Mouse (Mus musculus): ENCODE measurements at regions not wholly inside any gene's neighbourhood (a gene's known extent, or its start where the extent isn't known, plus 50 kb on each side); places are given as distances from the start of the nearest gene placed in this dataset.
A peak's percentile ranks its signal among the peaks of the same experiment; 100 is the strongest.

- Histone ChIP-seq H3K9me3 (no peaks in the 10 kb centered on the region), H3K4me2 (no peak overlapping the region), H3K27ac (no peak overlapping the region), H3K27me3 (no peaks in the 10 kb centered on the region), H3K36me3 (replicated peaks) (no peaks in the 10 kb centered on the region), H3K4me3 (replicated peaks) (no peak overlapping the region), H3K9ac (no peak overlapping the region), H3K4me1 (no peaks in the 10 kb centered on the region)
- 59% methylated on average over 8 of the region's 8 CpGs for WGBS
- ATAC-seq (ENCODE audit: low FRiP score): no peak
These were observed 835.0 kb upstream of the Car8 start for GRCm38 (mm10) chr4:9073736-9074428.

- Histone ChIP-seq H3K4me3 (replicated peaks) (no peak overlapping the region), H3K9me3 (no peaks in the 10 kb centered on the region), H3K4me1 (no peaks in the 10 kb centered on the region), H3K36me3 (replicated peaks) (no peaks in the 10 kb centered on the region), H3K4me2 (no peak overlapping the region), H3K27ac (no peak overlapping the region), H3K27me3 (no peaks in the 10 kb centered on the region), H3K9ac (no peak overlapping the region)
- WGBS: 75% methylated on average over 5 of the region's 5 CpGs
- no peak for ATAC-seq (ENCODE audit: low FRiP score)
These were observed 833.5 kb upstream of the Car8 start for GRCm38 (mm10) chr4:9072321-9072720.

GRCm38 (mm10) chr4:9067874-9068273 is 829.0 kb upstream of the Car8 start:
- H3K36me3 ChIP-seq (replicated peaks): no peaks in the 10 kb centered on the region
- H3K4me2 ChIP-seq: no peak overlapping the region
- no peak overlapping the region for H3K9ac ChIP-seq
- H3K27me3 ChIP-seq: no peaks in the 10 kb centered on the region
- no peak overlapping the region for H3K4me3 ChIP-seq (replicated peaks)
- ATAC-seq (ENCODE audit: low FRiP score): no peak
- WGBS: 73% methylated on average over 2 of the region's 2 CpGs
- no peaks in the 10 kb centered on the region for H3K9me3 ChIP-seq
- no peak overlapping the region for H3K27ac ChIP-seq
- H3K4me1 ChIP-seq: peaks cover 8% of the 10 kb centered on the region

GRCm38 (mm10) chr4:9065981-9066815 is 827.4 kb upstream of the Car8 start:
- Histone ChIP-seq H3K4me2 (no peak overlapping the region), H3K36me3 (replicated peaks) (no peaks in the 10 kb centered on the region), H3K27me3 (no peaks in the 10 kb centered on the region), H3K4me3 (replicated peaks) (no peak overlapping the region), H3K27ac (no peak overlapping the region), H3K9ac (no peak overlapping the region), H3K4me1 (peaks cover 8% of the 10 kb centered on the region), H3K9me3 (no peaks in the 10 kb centered on the region)
- no peak for ATAC-seq (ENCODE audit: low FRiP score)
- WGBS: 61% methylated on average over 10 of the region's 10 CpGs

- H3K27ac ChIP-seq: no peak overlapping the region
- 77% methylated on average over 3 of the region's 3 CpGs for WGBS
- no peak for ATAC-seq (ENCODE audit: low FRiP score)
- H3K4me2 ChIP-seq: no peak overlapping the region
- no peak overlapping the region for H3K9ac ChIP-seq
- no peaks in the 10 kb centered on the region for H3K27me3 ChIP-seq
- H3K4me1 ChIP-seq: peaks cover 19% of the 10 kb centered on the region
- H3K9me3 ChIP-seq: no peaks in the 10 kb centered on the region
- no peak overlapping the region for H3K4me3 ChIP-seq (replicated peaks)
- H3K36me3 ChIP-seq (replicated peaks): no peaks in the 10 kb centered on the region
These were observed 823.1 kb upstream of the Car8 start for GRCm38 (mm10) chr4:9061941-9062340.

- H3K4me3 ChIP-seq (replicated peaks): no peak overlapping the region
- H3K4me2 ChIP-seq: no peak overlapping the region
- H3K27me3 ChIP-seq: no peaks in the 10 kb centered on the region
- no peaks in the 10 kb centered on the region for H3K36me3 ChIP-seq (replicated peaks)
- ATAC-seq (ENCODE audit: low FRiP score): peak; percentile 84
- no peaks in the 10 kb centered on the region for H3K9me3 ChIP-seq
- H3K4me1 ChIP-seq: peaks cover 16% of the 10 kb centered on the region
- H3K27ac ChIP-seq: peak overlapping the region; percentile 21; the same call in 1 of the 2 replicates
- WGBS: 16% methylated on average over 5 of the region's 5 CpGs
- H3K9ac ChIP-seq: no peak overlapping the region
These were observed 821.4 kb upstream of the Car8 start for GRCm38 (mm10) chr4:9060221-9060620.

GRCm38 (mm10) chr4:9057676-9058075 is 818.8 kb upstream of the Car8 start:
- no peak overlapping the region for H3K27ac ChIP-seq
- no peak overlapping the region for H3K4me3 ChIP-seq (replicated peaks)
- H3K9me3 ChIP-seq: no peaks in the 10 kb centered on the region
- H3K4me2 ChIP-seq: no peak overlapping the region
- ATAC-seq (ENCODE audit: low FRiP score): no peak
- no peak overlapping the region for H3K9ac ChIP-seq
- no peaks in the 10 kb centered on the region for H3K36me3 ChIP-seq (replicated peaks)
- 68% methylated on average over 4 of the region's 4 CpGs for WGBS
- peaks cover 18% of the 10 kb centered on the region for H3K4me1 ChIP-seq
- H3K27me3 ChIP-seq: no peaks in the 10 kb centered on the region

- H3K4me2 ChIP-seq: no peak overlapping the region
- no peak for ATAC-seq (ENCODE audit: low FRiP score)
- H3K9ac ChIP-seq: no peak overlapping the region
- no peaks in the 10 kb centered on the region for H3K27me3 ChIP-seq
- no peaks in the 10 kb centered on the region for H3K9me3 ChIP-seq
- no peaks in the 10 kb centered on the region for H3K36me3 ChIP-seq (replicated peaks)
- 93% methylated on average over 7 of the region's 7 CpGs for WGBS
- H3K4me3 ChIP-seq (replicated peaks): no peak overlapping the region
- H3K27ac ChIP-seq: no peak overlapping the region
- H3K4me1 ChIP-seq: peaks cover 18% of the 10 kb centered on the region
These were observed 818.3 kb upstream of the Car8 start for GRCm38 (mm10) chr4:9057113-9057512.

- no peak for ATAC-seq (ENCODE audit: low FRiP score)
- peaks cover 18% of the 10 kb centered on the region for H3K4me1 ChIP-seq
- no peaks in the 10 kb centered on the region for H3K9me3 ChIP-seq
- no peak overlapping the region for H3K9ac ChIP-seq
- H3K4me3 ChIP-seq (replicated peaks): no peak overlapping the region
- 78% methylated on average over 4 of the region's 4 CpGs for WGBS
- H3K27ac ChIP-seq: no peak overlapping the region
- H3K27me3 ChIP-seq: no peaks in the 10 kb centered on the region
- no peak overlapping the region for H3K4me2 ChIP-seq
- H3K36me3 ChIP-seq (replicated peaks): no peaks in the 10 kb centered on the region
These were observed 817.0 kb upstream of the Car8 start for GRCm38 (mm10) chr4:9055876-9056275.

GRCm38 (mm10) chr4:9055266-9055820 is 816.5 kb upstream of the Car8 start:
- Histone ChIP-seq H3K4me3 (replicated peaks) (no peak overlapping the region), H3K27me3 (no peaks in the 10 kb centered on the region), H3K9ac (no peak overlapping the region), H3K4me1 (peaks cover 13% of the 10 kb centered on the region), H3K4me2 (no peak overlapping the region; the same call in 1 of the 2 replicates), H3K36me3 (replicated peaks) (no peaks in the 10 kb centered on the region), H3K27ac (no peak overlapping the region), H3K9me3 (no peaks in the 10 kb centered on the region)
- WGBS: 54% methylated on average over 9 of the region's 9 CpGs
- peak; percentile 57 for ATAC-seq (ENCODE audit: low FRiP score)

GRCm38 (mm10) chr4:9048817-9049216 is 810.0 kb upstream of the Car8 start:
- Histone ChIP-seq H3K4me1 (no peaks in the 10 kb centered on the region), H3K27ac (no peak overlapping the region), H3K9ac (no peak overlapping the region), H3K9me3 (no peaks in the 10 kb centered on the region), H3K4me2 (no peak overlapping the region), H3K27me3 (no peaks in the 10 kb centered on the region), H3K4me3 (replicated peaks) (no peak overlapping the region), H3K36me3 (replicated peaks) (no peaks in the 10 kb centered on the region)
- 86% methylated on average over 1 of the region's 1 CpGs for WGBS
- no peak for ATAC-seq (ENCODE audit: low FRiP score)

GRCm38 (mm10) chr4:9047151-9047550 is 808.3 kb upstream of the Car8 start:
- WGBS: 81% methylated on average over 4 of the region's 4 CpGs
- H3K4me2 ChIP-seq: no peak overlapping the region
- H3K27me3 ChIP-seq: no peaks in the 10 kb centered on the region
- no peak for ATAC-seq (ENCODE audit: low FRiP score)
- H3K9me3 ChIP-seq: no peaks in the 10 kb centered on the region
- H3K9ac ChIP-seq: no peak overlapping the region
- no peaks in the 10 kb centered on the region for H3K36me3 ChIP-seq (replicated peaks)
- H3K4me1 ChIP-seq: no peaks in the 10 kb centered on the region
- H3K4me3 ChIP-seq (replicated peaks): no peak overlapping the region
- no peak overlapping the region for H3K27ac ChIP-seq

Data from forebrain, embryonic 12.5 days (tissue).